Comparison of ENCODE assay signal across 12 mouse cellular contexts in genomic region chr4:155494891-155495290, GRCm38 (mm10). TPM values are rescaled to one million over a fixed set of nuclear protein-coding genes. Genes with fewer than 3 reads are reported as not detected.
DNase-seq lines count a peak whose midpoint lies in the region; ATAC-seq lines count a peak whose summit lies in the region.
"Had no signal": no experiment of that assay in that cellular context is flagged by ENCODE, and none has a peak within 500 bp of the region (broad histone marks: within the 10 kb centered on the region; RNA-seq: fewer than 3 reads in every experiment).

No protein-coding gene starts in this region.

- no peak overlapping the region for H3K9ac ChIP-seq in hindbrain, embryonic 16.5 days (ENCODE audit: low read depth, low read length)
- H3K9ac ChIP-seq: liver, embryonic 14.5 days had no signal

- no peak overlapping the region for H3K4me2 ChIP-seq in hindbrain, embryonic 16.5 days (ENCODE audit: low read length)

- H3K27me3 ChIP-seq in hindbrain, embryonic 10.5 days (ENCODE audit: insufficient read depth, poor library complexity, severe bottlenecking): no peaks in the 10 kb centered on the region
- H3K27me3 ChIP-seq in hindbrain, embryonic 16.5 days (replicated peaks; ENCODE audit: control insufficient read depth, insufficient read depth, low read length): no peaks in the 10 kb centered on the region
- no peaks in the 10 kb centered on the region for H3K27me3 ChIP-seq in embryonic facial prominence, embryonic 10.5 days (replicated peaks; ENCODE audit: low read depth, poor library complexity, severe bottlenecking)
- no peaks in the 10 kb centered on the region for H3K27me3 ChIP-seq in limb, embryonic 10.5 days (ENCODE audit: low read depth, poor library complexity, severe bottlenecking)

- ATAC-seq in hindbrain, embryonic 16.5 days: no peak

- no peak overlapping the region for H3K27ac ChIP-seq in hindbrain, embryonic 10.5 days
- no peak overlapping the region for H3K27ac ChIP-seq in hindbrain, embryonic 16.5 days (ENCODE audit: low read depth, low read length)
- H3K27ac ChIP-seq in embryonic facial prominence, embryonic 10.5 days (replicated peaks): no peak overlapping the region
- H3K27ac ChIP-seq in limb, embryonic 10.5 days: no peak overlapping the region
- H3K27ac ChIP-seq: liver, embryonic 14.5 days had no signal

- no peaks in the 10 kb centered on the region for H3K9me3 ChIP-seq in hindbrain, embryonic 10.5 days
- no peaks in the 10 kb centered on the region for H3K9me3 ChIP-seq in hindbrain, embryonic 16.5 days (ENCODE audit: control insufficient read depth, low read length)
- H3K9me3 ChIP-seq in embryonic facial prominence, embryonic 10.5 days: no peaks in the 10 kb centered on the region
- no peaks in the 10 kb centered on the region for H3K9me3 ChIP-seq in limb, embryonic 10.5 days (replicated peaks)

- peaks cover 38% of the 10 kb centered on the region for H3K4me1 ChIP-seq in hindbrain, embryonic 10.5 days (replicated peaks)
- peaks cover 28% of the 10 kb centered on the region for H3K4me1 ChIP-seq in hindbrain, embryonic 16.5 days (ENCODE audit: control insufficient read depth, insufficient read depth, low read depth, low read length)
- H3K4me1 ChIP-seq in embryonic facial prominence, embryonic 10.5 days: peaks cover 35% of the 10 kb centered on the region
- H3K4me1 ChIP-seq in limb, embryonic 10.5 days: peaks cover 22% of the 10 kb centered on the region

- 88% methylated on average over 4 of the region's 4 CpGs for WGBS in hindbrain, embryonic 10.5 days
- 68% methylated on average over 4 of the region's 4 CpGs for WGBS in hindbrain, embryonic 16.5 days
- 82% methylated on average over 4 of the region's 4 CpGs for WGBS in embryonic facial prominence, embryonic 10.5 days
- 87% methylated on average over 4 of the region's 4 CpGs for WGBS in limb, embryonic 10.5 days

- peak overlapping the region; percentile 1; the same call in 1 of the 2 replicates for H3K4me3 ChIP-seq in hindbrain, embryonic 10.5 days
- no peak overlapping the region for H3K4me3 ChIP-seq in hindbrain, embryonic 16.5 days (ENCODE audit: low read length)
- peak overlapping the region; percentile 100; the same call in 1 of the 2 replicates for H3K4me3 ChIP-seq in embryonic facial prominence, embryonic 10.5 days
- H3K4me3 ChIP-seq in limb, embryonic 10.5 days: peak overlapping the region; percentile 15; the same call in 1 of the 2 replicates

- peaks cover 12% of the 10 kb centered on the region; the same call in 1 of the 2 replicates for H3K36me3 ChIP-seq in hindbrain, embryonic 10.5 days
- no peaks in the 10 kb centered on the region for H3K36me3 ChIP-seq in hindbrain, embryonic 16.5 days (ENCODE audit: control insufficient read depth, insufficient read depth, low read length)
- peaks cover 15% of the 10 kb centered on the region for H3K36me3 ChIP-seq in embryonic facial prominence, embryonic 10.5 days (replicated peaks)
- peaks cover 27% of the 10 kb centered on the region for H3K36me3 ChIP-seq in limb, embryonic 10.5 days

- DNase-seq in hindbrain, embryonic 10.5 days (ENCODE audit: low spot score): no peak
- no peak for DNase-seq in embryonic facial prominence, embryonic 10.5 days (ENCODE audit: low spot score)
- DNase-seq in limb, embryonic 10.5 days (ENCODE audit: low spot score): no peak
- peak; percentile 84 for DNase-seq in retina, adult 2 months (ENCODE audit: low read depth, low spot score)
- no peak for DNase-seq in cerebellum, postnatal 25 days
- DNase-seq in embryo, embryonic 11 days: no peak
- no peak for DNase-seq in urinary bladder, adult 18-20 months (ENCODE audit: low spot score in 2 of 2)
- DNase-seq: cerebellum, postnatal 14 days; heart, postnatal 14 days had no signal

RNA-seq across cellular contexts. Expression of gene Gnb1, which starts 3.7 kb away (rescaled TPM):
- 633 and 670 TPM in 2 replicates for polyA plus RNA-seq in hindbrain, embryonic 10.5 days (2016; fragmentation: Nextera tagmentation; extraction: Ambion mirVana)
- 1,017 and 1,097 TPM in 2 replicates for polyA plus RNA-seq in hindbrain, embryonic 16.5 days (2015; fragmentation: Nextera tagmentation; extraction: Ambion mirVana)
- 642 and 655 TPM in 2 replicates for polyA plus RNA-seq in embryonic facial prominence, embryonic 10.5 days (2016; fragmentation: Nextera tagmentation; extraction: Ambion mirVana)
- polyA plus RNA-seq in limb, embryonic 10.5 days (2016; fragmentation: Nextera tagmentation; extraction: Ambion mirVana): 583 and 605 TPM in 2 replicates

RNA-seq across cellular contexts. Expression of gene Tmem52, which starts 26.0 kb away (rescaled TPM):
- 0.22 TPM in 1 of 2 replicates, not detected in the other for polyA plus RNA-seq in hindbrain, embryonic 10.5 days (2016; fragmentation: Nextera tagmentation; extraction: Ambion mirVana)
- polyA plus RNA-seq in hindbrain, embryonic 16.5 days (2015; fragmentation: Nextera tagmentation; extraction: Ambion mirVana): 0.34 TPM in 1 of 2 replicates, not detected in the other
- 0.16 TPM in 1 of 2 replicates, not detected in the other for polyA plus RNA-seq in embryonic facial prominence, embryonic 10.5 days (2016; fragmentation: Nextera tagmentation; extraction: Ambion mirVana)
- polyA plus RNA-seq in limb, embryonic 10.5 days (2016; fragmentation: Nextera tagmentation; extraction: Ambion mirVana): not detected in 2 replicates
- polyA plus RNA-seq: C2C12; liver, embryonic 14.5 days had no signal
